Mouse (Mus musculus) thymus, adult 2 months (tissue): Measurements from ENCODE around the gene Akap17b. TPM values are rescaled to one million over a fixed set of nuclear protein-coding genes. Genes with fewer than 3 reads are reported as not detected.

Source experiments
- DNase-seq: peaks from one replicate; pipeline ENCODE4 v3.0.0; 2021
- H3K27ac ChIP-seq: fragments of 200-500 bp; 2 replicates; pipeline ENCODE4 v1.5.1; 2012; ENCODE audit warnings: low read length, control low read depth; ENCODE audit not compliant: control insufficient read depth, insufficient read depth
- H3K27me3 ChIP-seq: fragments of 200-500 bp; 2 replicates; pipeline ENCODE4 v1.6.1; 2012; ENCODE audit warnings: mild to moderate bottlenecking, low read length, moderate library complexity, mixed read lengths; ENCODE audit not compliant: control insufficient read depth, insufficient read depth
- H3K36me3 ChIP-seq: fragments of 200-500 bp; 2 replicates; pipeline ENCODE4 v1.6.1; 2012; ENCODE audit warnings: mild to moderate bottlenecking, low read length, moderate library complexity; ENCODE audit not compliant: control insufficient read depth, insufficient read depth
- H3K4me1 ChIP-seq: fragments of 200-500 bp; replicated peaks from 2 replicates; pipeline ENCODE4 v1.6.1; 2012; ENCODE audit warnings: low read length; ENCODE audit not compliant: control insufficient read depth, insufficient read depth
- H3K4me3 ChIP-seq: fragments of 200-500 bp; 2 replicates; pipeline ENCODE4 v1.5.1; 2012; ENCODE audit warnings: mild to moderate bottlenecking, low read length, control low read depth, moderate library complexity; ENCODE audit not compliant: control insufficient read depth, insufficient read depth
- CTCF ChIP-seq: fragments of 200-500 bp; IDR thresholded peaks from 2 replicates; pipeline ENCODE4 v1.5.1; 2012; ENCODE audit warnings: mild to moderate bottlenecking, control low read depth, low read length, moderate library complexity, borderline replicate concordance; ENCODE audit not compliant: control insufficient read depth, poor library complexity, insufficient read depth; ENCODE audit errors: extremely low read depth
- POLR2A ChIP-seq: fragments of 200-500 bp; IDR thresholded peaks from 2 replicates; pipeline ENCODE4 v1.6.1; 2012; ENCODE audit warnings: mild to moderate bottlenecking, low read length, control low read depth, moderate library complexity; ENCODE audit not compliant: control insufficient read depth, poor library complexity, insufficient read depth; ENCODE audit errors: extremely low read depth
- WGBS: fragments of 180-500 bp; shearing (Covaris S2); methylation state at CpG from one replicate; pipeline ENCODE4 v1.1.7; 2018; 5-methylcytosine and 5-hydroxymethylcytosine counted together
- polyA plus RNA-seq: library from polyadenylated mRNA; depleted of rRNA; stranded (reverse); fragments of >200 nt; gene quantifications from 2 replicates; pipeline ENCODE4 v1.2.3, GENCODE M21; 2012

Gene Akap17b
- polyA plus RNA-seq, 1 experiment: 0.42 TPM

DNA sequence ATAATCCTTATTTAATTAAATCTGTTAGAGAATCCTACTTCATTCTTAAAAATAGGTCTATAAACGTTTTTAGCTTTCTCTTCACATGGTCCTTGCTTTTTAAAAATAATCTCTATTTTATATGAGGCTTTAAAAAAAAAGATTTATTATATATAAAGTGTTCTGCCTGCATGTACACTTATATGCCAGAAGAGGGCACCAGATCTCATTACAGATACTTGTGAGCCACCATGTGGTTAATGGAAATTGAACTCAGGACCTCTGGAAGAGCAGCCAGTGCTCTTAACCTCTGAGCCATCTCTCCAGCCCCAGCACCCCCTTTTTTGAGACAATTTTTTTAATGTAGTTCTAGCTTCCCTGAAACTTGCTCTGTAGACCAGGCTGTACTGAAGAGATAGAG is 14.4 kb downstream of the Akap17b start:
- TF ChIP-seq POLR2A (no peak), CTCF (no peak)
- 8% methylated on average over 1 of the region's 1 CpGs for WGBS

DNA sequence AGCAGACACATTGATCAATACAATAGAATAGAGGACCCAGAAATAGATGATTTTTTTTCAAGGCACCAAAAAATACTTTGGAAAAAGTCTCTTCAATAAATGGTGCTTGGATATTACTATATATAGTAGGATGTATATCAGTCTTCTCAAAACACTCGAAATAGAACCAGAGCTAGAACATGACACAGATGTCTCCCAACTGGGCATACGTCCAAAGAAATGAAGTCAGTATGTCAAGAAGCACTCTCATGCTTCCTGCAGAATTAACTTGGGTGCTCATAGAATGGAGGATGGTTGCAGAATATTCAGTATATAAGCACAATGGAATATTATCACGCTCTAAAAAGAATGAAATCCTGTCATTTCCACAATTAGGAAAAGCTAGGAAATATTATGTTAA is 17.1 kb downstream of the Akap17b start:
- TF ChIP-seq CTCF (no peak), POLR2A (no peak)
- Histone ChIP-seq H3K4me1 (no peaks in the 10 kb centered on the region), H3K4me3 (no peak overlapping the region), H3K27ac (no peak overlapping the region), H3K36me3 (no peaks in the 10 kb centered on the region), H3K27me3 (no peaks in the 10 kb centered on the region)
- no peak for DNase-seq
- whole genome bisulfite sequencing: 88% methylated on average over 3 of the region's 3 CpGs

More for the DNA sequence above, 14.4 kb downstream of the Akap17b start:
- Histone ChIP-seq H3K4me1 (no peaks in the 10 kb centered on the region), H3K27ac (no peak overlapping the region), H3K36me3 (no peaks in the 10 kb centered on the region), H3K27me3 (no peaks in the 10 kb centered on the region), H3K4me3 (no peak overlapping the region)
- DNase-seq: no peak

DNA sequence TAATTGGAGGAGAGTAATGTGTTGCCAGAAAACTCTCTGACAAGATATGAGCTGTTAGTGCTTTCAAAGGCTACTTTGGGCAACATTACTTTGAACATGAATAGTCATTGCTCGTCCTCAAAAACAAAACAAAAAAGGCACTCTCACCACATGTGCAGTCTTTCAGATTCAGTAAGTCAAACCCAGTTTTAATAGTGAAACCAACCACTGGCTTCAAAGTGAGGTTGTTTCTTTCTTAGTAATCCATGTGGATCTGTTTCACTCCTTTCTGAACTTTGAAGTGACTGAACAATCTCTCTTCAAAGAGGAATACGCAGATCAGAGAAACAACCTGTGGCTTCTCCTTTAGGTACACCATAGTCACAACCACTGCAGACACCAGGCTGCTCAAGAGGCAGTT is 36.1 kb downstream of the Akap17b start:
- no peaks in the 10 kb centered on the region for H3K4me1 ChIP-seq
- no peak for DNase-seq
- 22% methylated on average over 2 of the region's 2 CpGs for WGBS
- H3K27me3 ChIP-seq: no peaks in the 10 kb centered on the region
- no peak overlapping the region for H3K4me3 ChIP-seq
- TF ChIP-seq POLR2A (no peak), CTCF (no peak)
- H3K36me3 ChIP-seq: 0 out of 2 replicates have a peak, but pooled peaks cover 7% of the 10 kb centered on the region
- no peak overlapping the region for H3K27ac ChIP-seq

DNA sequence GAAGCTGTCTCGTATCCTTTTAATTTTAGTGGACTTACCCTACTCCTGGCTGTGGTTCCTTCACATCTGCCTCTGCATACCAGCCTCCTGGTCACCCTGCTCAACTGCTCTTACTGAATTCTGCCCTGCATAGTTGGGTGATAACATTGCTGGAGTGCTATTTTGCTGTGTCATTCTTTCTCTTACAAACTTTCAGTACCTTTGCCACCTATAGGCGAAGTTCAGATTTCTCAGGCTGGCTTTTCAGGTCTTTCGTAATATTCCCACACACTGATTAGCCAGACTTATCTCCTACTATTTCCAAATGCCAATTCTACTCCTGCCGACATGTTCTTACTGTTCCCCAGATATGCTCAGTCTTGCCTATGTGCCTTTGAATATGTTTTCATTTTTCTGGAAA is 41.2 kb downstream of the Akap17b start:
- WGBS: 92% methylated on average over 4 of the region's 4 CpGs
- H3K4me3 ChIP-seq: no peak overlapping the region
- H3K27me3 ChIP-seq: no peaks in the 10 kb centered on the region
- TF ChIP-seq POLR2A (no peak), CTCF (no peak)
- 0 out of 2 replicates have a peak, but pooled peaks cover 3% of the 10 kb centered on the region for H3K4me1 ChIP-seq
- 0 out of 2 replicates have a peak, but pooled peaks cover 7% of the 10 kb centered on the region for H3K36me3 ChIP-seq
- no peak for DNase-seq
- H3K27ac ChIP-seq: no peak overlapping the region

DNA sequence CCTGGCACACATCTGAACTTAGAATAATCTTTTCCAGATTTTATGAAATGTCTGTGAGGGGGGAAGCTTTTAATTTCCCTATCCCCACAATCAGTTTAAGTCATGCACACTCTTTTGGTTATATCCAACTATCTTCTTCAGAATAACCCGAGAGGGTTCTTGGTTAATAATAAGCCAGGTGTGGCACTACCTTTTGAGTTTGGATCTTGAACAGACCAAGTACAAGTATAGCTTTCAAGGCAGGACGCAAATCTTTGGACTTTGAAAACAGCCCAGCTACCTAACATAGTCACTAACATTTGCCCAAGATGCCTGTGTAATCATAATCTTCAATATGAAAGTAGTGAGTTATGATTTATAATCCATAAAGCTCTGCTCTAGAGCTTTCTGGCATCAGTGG is 42.3 kb downstream of the Akap17b start:
- no peak for TF ChIP-seq POLR2A
- no peak for TF ChIP-seq CTCF
- DNase-seq: no peak
- Histone ChIP-seq H3K27ac (no peak overlapping the region), H3K4me1 (peaks cover 5% of the 10 kb centered on the region; the same call in 1 of the 2 replicates), H3K36me3 (0 out of 2 replicates have a peak, but pooled peaks cover 7% of the 10 kb centered on the region), H3K4me3 (no peak overlapping the region), H3K27me3 (no peaks in the 10 kb centered on the region)
- WGBS: 91% methylated on average over 2 of the region's 2 CpGs

DNA sequence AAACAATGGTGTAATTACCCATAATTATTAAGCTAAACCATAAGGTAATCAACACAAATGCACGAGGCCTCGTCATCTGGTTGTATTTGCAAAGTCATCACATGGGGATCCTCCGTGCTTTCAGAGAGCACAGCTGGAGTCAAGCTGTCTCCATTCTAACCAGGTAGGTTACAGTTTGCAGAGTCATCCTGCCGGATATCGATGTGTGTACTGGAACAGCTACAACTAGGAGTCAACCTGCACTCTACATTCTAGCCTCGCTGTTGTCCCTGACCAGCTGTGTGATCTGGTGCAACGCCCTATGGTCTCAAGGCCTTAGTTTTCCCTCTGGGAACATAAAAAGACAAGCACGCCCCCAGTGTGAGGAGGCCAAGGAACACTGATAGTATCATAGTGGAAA is 45.1 kb downstream of the Akap17b start:
- 66% methylated on average over 8 of the region's 8 CpGs for WGBS

DNA sequence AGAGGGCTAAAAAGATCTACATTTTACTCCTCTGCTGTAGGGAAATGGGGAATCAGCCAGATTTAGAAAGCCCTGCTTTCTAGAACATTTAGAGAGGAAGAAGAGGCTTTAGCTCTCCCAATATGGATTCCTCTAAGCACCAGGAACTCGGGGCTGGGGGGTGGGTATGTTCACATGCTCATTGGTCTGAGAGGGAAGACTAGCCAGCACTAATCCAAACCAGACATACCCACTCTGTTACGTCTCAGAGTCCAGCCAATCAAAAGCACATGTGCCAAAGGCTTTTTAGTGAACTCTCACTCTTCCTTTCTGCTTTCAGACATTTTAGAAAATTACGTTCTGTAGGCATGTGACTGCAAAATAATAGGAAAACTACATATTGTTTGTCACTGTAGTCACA is 45.5 kb downstream of the Akap17b start:
- no peaks in the 10 kb centered on the region for H3K36me3 ChIP-seq
- no peak for DNase-seq
- TF ChIP-seq POLR2A (no peak), CTCF (no peak)
- H3K4me1 ChIP-seq: peaks cover 7% of the 10 kb centered on the region; the same call in 1 of the 2 replicates
- no peak overlapping the region for H3K27ac ChIP-seq
- WGBS: 57% methylated on average over 3 of the region's 3 CpGs
- no peaks in the 10 kb centered on the region for H3K27me3 ChIP-seq
- H3K4me3 ChIP-seq: no peak overlapping the region

More for the DNA sequence above, 45.1 kb downstream of the Akap17b start:
- Histone ChIP-seq H3K4me1 (peaks cover 7% of the 10 kb centered on the region; the same call in 1 of the 2 replicates), H3K4me3 (no peak overlapping the region), H3K27ac (no peak overlapping the region), H3K36me3 (0 out of 2 replicates have a peak, but pooled peaks cover 2% of the 10 kb centered on the region), H3K27me3 (no peaks in the 10 kb centered on the region)
- no peak for DNase-seq
- TF ChIP-seq CTCF (no peak), POLR2A (no peak)
